Comparison of ENCODE assay signal across 7 mouse cellular contexts in genomic region chr3:38220934-38221833, GRCm38 (mm10).
DNase-seq lines count a peak whose midpoint lies in the region; ATAC-seq and TF ChIP-seq lines count a peak whose summit lies in the region.

No protein-coding gene starts in this region.

- H3K9ac ChIP-seq in embryonic facial prominence, embryonic 11.5 days (replicated peaks; ENCODE audit: low read length), result no peak overlapping the region
- no peak overlapping the region for H3K9ac ChIP-seq in limb, embryonic 15.5 days

- ATAC-seq in embryonic facial prominence, embryonic 11.5 days (replicated peaks; ENCODE audit: insufficient number of reproducible peaks, low FRiP score, low TSS enrichment, low read depth), result 0 out of 2 replicates have a peak, but pooled peaks have one; percentile 73
- peak; percentile 63 for ATAC-seq in limb, embryonic 15.5 days (ENCODE audit: insufficient number of reproducible peaks, low FRiP score, low TSS enrichment, low read depth)
- ATAC-seq in neutrophil, adult 5-6 weeks (ENCODE audit: extremely low read depth, insufficient number of reproducible peaks, low FRiP score, poor library complexity, severe bottlenecking), result 0 out of 2 replicates have a peak, but pooled peaks have one; percentile 48

- H3K4me3 ChIP-seq in thymus, adult 2 months (ENCODE audit: control insufficient read depth, insufficient read depth, low read length), result no peak overlapping the region
- H3K4me3 ChIP-seq in embryonic facial prominence, embryonic 11.5 days (ENCODE audit: low read depth, low read length), result no peak overlapping the region
- H3K4me3 ChIP-seq in limb, embryonic 15.5 days, result no peak overlapping the region

- no peaks in the 10 kb centered on the region for H3K4me1 ChIP-seq in thymus, adult 2 months (replicated peaks; ENCODE audit: control insufficient read depth, insufficient read depth, low read length)
- no peaks in the 10 kb centered on the region for H3K4me1 ChIP-seq in embryonic facial prominence, embryonic 11.5 days (ENCODE audit: control insufficient read depth, insufficient read depth, low read length)
- H3K4me1 ChIP-seq in limb, embryonic 15.5 days, result 0 out of 2 replicates have a peak, but pooled peaks cover 4% of the 10 kb centered on the region

- H3K4me2 ChIP-seq in embryonic facial prominence, embryonic 11.5 days (ENCODE audit: low read depth, low read length), result no peak overlapping the region
- no peak overlapping the region for H3K4me2 ChIP-seq in limb, embryonic 15.5 days

- H3K9me3 ChIP-seq in embryonic facial prominence, embryonic 11.5 days (replicated peaks; ENCODE audit: control insufficient read depth, low read length), result no peaks in the 10 kb centered on the region
- no peaks in the 10 kb centered on the region for H3K9me3 ChIP-seq in limb, embryonic 15.5 days

- no peak overlapping the region for H3K27ac ChIP-seq in thymus, adult 2 months (ENCODE audit: control insufficient read depth, insufficient read depth, low read length)
- no peak overlapping the region for H3K27ac ChIP-seq in embryonic facial prominence, embryonic 11.5 days (replicated peaks; ENCODE audit: low read depth, low read length)
- no peak overlapping the region for H3K27ac ChIP-seq in limb, embryonic 15.5 days

- DNase-seq in thymus, adult 2 months, result peak; percentile 42
- DNase-seq in thymus, postnatal 4 days, result no peak
- DNase-seq in adipocyte (ENCODE audit: low spot score), result peak; percentile 89
- peak; percentile 78 for DNase-seq in embryonic facial prominence, embryonic 11.5 days (ENCODE audit: low spot score)
- peak; percentile 66 for DNase-seq in induced T-regulatory cell, adult 2 months (ENCODE audit: low read depth)

- TF ChIP-seq POLR2A in thymus, adult 2 months (IDR thresholded peaks at IDR 0.05; ENCODE audit: control insufficient read depth, extremely low read depth, insufficient read depth, low read length, poor library complexity), result no peak

- no peaks in the 10 kb centered on the region for H3K27me3 ChIP-seq in thymus, adult 2 months (ENCODE audit: control insufficient read depth, insufficient read depth, low read length)
- H3K27me3 ChIP-seq in embryonic facial prominence, embryonic 11.5 days (ENCODE audit: control insufficient read depth, insufficient read depth, low read length), result no peaks in the 10 kb centered on the region
- no peaks in the 10 kb centered on the region for H3K27me3 ChIP-seq in limb, embryonic 15.5 days

- TF ChIP-seq CTCF in thymus, adult 2 months (IDR thresholded peaks at IDR 0.05; ENCODE audit: borderline replicate concordance, control insufficient read depth, extremely low read depth, insufficient read depth, low read length, poor library complexity), result no peak

- H3K36me3 ChIP-seq in thymus, adult 2 months (ENCODE audit: control insufficient read depth, insufficient read depth, low read length), result no peaks in the 10 kb centered on the region
- H3K36me3 ChIP-seq in embryonic facial prominence, embryonic 11.5 days (replicated peaks; ENCODE audit: control insufficient read depth, insufficient read depth, low read depth, low read length), result no peaks in the 10 kb centered on the region
- H3K36me3 ChIP-seq in limb, embryonic 15.5 days, result no peaks in the 10 kb centered on the region

- WGBS in thymus, adult 2 months, result 66% methylated on average over 11 of the region's 11 CpGs
- WGBS in embryonic facial prominence, embryonic 11.5 days, result 45% methylated on average over 11 of the region's 11 CpGs
- 34% methylated on average over 11 of the region's 11 CpGs for WGBS in limb, embryonic 15.5 days
